Mouse (Mus musculus) common myeloid progenitor, adult 5-6 weeks (primary cell): Measurements from ENCODE around the gene Ccsap. TPM values are rescaled to one million over a fixed set of nuclear protein-coding genes. Genes with fewer than 3 reads are reported as not detected.

Experiments
- ATAC-seq: replicated peaks from 2 replicates; pipeline ENCODE4 v1.8.0; 2016; ENCODE audit warnings: low read depth, mild to moderate bottlenecking, moderate TSS enrichment, inconsistent platforms; ENCODE audit not compliant: poor library complexity, severe bottlenecking
- total RNA-seq: library from RNA; stranded (forward); fragments of 200-1000, 187-1606 nt; gene quantifications from 2 replicates; pipeline ENCODE4 v1.2.3, GENCODE M21; 2017

Gene Ccsap
- total RNA-seq, 1 experiment from 2014 or later, result 10.6 TPM

- no peak for ATAC-seq
These were observed 20.9 kb upstream of the Ccsap start for GRCm38 (mm10) chr8:123880821-123881350.

GRCm38 (mm10) chr8:123880271-123880670, 20.3 kb upstream of the Ccsap start:
- ATAC-seq, result no peak

- no peak for ATAC-seq
These were observed 17.9 kb upstream of the Ccsap start for GRCm38 (mm10) chr8:123877865-123878264.

- ATAC-seq, result no peak
These were observed 14.3 kb upstream of the Ccsap start for GRCm38 (mm10) chr8:123874324-123874723.

GRCm38 (mm10) chr8:123873364-123873763, 13.4 kb upstream of the Ccsap start:
- no peak for ATAC-seq

- ATAC-seq, result no peak
These were observed 12.0 kb upstream of the Ccsap start for GRCm38 (mm10) chr8:123872048-123872447.

- no peak for ATAC-seq
These were observed 7.0 kb upstream of the Ccsap start for GRCm38 (mm10) chr8:123866971-123867370.

GRCm38 (mm10) chr8:123865786-123866185, 5.8 kb upstream of the Ccsap start:
- ATAC-seq, result no peak

- no peak for ATAC-seq
These were observed 377 bp upstream of the Ccsap start for GRCm38 (mm10) chr8:123860386-123860785.

GRCm38 (mm10) chr8:123858941-123859647, 915 bp downstream of the Ccsap start:
- peak; percentile 85 for ATAC-seq

- ATAC-seq, result peak; percentile 20; the same call in 1 of the 2 replicates
These were observed 1.5 kb downstream of the Ccsap start for GRCm38 (mm10) chr8:123858574-123858940.

GRCm38 (mm10) chr8:123857361-123857760, 2.6 kb downstream of the Ccsap start:
- no peak for ATAC-seq

- no peak for ATAC-seq
These were observed 5.1 kb downstream of the Ccsap start for GRCm38 (mm10) chr8:123854733-123855475.

GRCm38 (mm10) chr8:123854252-123854651, 5.8 kb downstream of the Ccsap start:
- no peak for ATAC-seq

GRCm38 (mm10) chr8:123851590-123851989, 8.4 kb downstream of the Ccsap start:
- ATAC-seq, result no peak

- no peak for ATAC-seq
These were observed 10.7 kb downstream of the Ccsap start for GRCm38 (mm10) chr8:123849352-123849751.

GRCm38 (mm10) chr8:123847546-123847945, 12.5 kb downstream of the Ccsap start:
- no peak for ATAC-seq

- ATAC-seq, result no peak
These were observed 13.5 kb downstream of the Ccsap start for GRCm38 (mm10) chr8:123846509-123846908.

- no peak for ATAC-seq
These were observed 14.0 kb downstream of the Ccsap start for GRCm38 (mm10) chr8:123845991-123846390.

- ATAC-seq, result peak; percentile 80
These were observed 14.9 kb downstream of the Ccsap start for GRCm38 (mm10) chr8:123845114-123845513.

- ATAC-seq, result no peak
These were observed 15.7 kb downstream of the Ccsap start for GRCm38 (mm10) chr8:123844341-123844740.
